Mouse (Mus musculus): ENCODE data around the gene Coq8a.

Coq8a gene

DNA sequence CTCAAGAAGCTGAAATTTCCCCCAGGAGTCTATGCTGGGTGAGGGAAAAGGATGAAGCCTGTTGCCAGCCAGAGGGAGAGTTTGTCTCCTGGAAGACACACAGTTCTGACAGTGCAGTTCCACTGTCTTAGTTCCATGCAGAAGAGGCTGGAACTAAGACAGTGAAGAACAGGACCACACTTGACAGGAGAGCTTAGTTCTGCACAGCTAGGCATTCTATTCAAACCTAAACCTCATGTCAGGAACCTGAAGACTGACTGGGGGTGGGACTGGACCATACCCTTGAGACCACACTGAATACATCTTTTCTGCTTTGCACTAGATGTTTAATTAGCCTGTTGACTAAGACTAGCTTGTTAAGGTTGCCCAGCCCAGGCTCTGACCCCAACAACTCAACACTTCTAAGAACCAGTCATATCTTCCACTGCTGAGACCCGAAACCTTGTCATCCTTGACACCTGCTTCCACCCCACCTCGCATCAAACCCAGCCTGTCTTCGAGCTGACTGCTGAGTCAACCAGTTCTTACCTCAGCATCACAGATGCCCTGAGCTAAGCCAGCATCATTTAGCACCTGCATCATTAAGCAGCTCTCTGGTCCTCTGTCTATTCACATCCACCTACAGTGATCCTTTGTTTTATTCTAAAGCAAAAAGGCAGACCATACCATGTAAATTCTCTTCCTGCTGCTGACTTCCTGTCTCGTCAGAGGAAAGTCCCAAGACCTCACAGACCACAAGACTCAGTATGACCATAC is at the start of gene Coq8a:
Gene Coq8a (minus strand): TSS at position 644 of the 756 bp plus-strand sequence.
- TF ChIP-seq GATA4 (IDR thresholded peaks at IDR 0.05; ENCODE audit: insufficient replicate concordance, low read length): no peak

DNA sequence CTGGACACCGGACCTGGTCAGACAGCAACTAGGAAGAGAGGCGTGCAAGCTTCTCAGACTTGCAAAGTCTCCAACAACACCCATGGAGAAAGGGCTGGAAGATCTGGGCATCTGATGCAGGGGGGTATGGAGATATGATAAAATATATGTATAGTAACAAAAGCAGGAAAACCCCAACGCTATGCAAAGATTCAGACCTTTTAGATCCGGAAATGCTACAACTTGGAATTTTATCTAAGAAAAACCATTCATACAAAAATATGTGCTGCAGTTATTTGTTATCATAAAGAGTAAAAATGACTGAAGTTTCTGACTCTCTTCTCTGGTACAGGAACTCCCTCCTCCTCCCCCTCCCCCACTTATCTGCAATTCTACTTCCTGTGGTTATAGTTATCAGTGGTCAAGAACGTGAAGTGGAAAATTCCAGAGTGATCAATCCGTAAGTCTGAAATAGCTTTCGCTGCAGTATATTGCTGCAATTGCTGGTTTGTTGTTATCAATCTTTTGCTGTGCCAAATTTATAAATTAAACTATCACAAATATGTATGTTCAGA is 49.3 kb upstream of the Coq8a start:
- TF ChIP-seq GATA4 (IDR thresholded peaks at IDR 0.05; ENCODE audit: insufficient replicate concordance, low read length): peak; percentile 92

DNA sequence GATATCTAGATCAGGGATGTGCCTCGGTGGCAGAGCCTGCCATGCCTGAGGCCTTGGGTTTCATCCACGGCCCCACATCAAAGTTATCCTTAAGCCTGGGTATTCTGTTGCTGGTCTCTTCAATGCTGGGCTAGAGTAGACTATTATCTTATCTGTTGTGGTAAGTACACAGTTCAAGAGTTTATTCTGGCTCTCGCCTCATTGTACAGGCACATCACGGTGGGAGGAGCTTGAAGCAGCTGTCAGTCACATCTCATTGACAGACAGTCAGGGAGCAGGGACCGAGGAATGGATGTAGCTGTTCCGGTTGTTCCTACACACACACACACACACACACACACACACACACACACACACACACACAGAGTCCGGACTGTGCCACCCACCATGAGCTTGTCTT is 48.5 kb upstream of the Coq8a start:
- peak; percentile 57; the same call in 1 of the 2 replicates for TF ChIP-seq GATA4 (IDR thresholded peaks at IDR 0.05; ENCODE audit: insufficient replicate concordance, low read length)

DNA sequence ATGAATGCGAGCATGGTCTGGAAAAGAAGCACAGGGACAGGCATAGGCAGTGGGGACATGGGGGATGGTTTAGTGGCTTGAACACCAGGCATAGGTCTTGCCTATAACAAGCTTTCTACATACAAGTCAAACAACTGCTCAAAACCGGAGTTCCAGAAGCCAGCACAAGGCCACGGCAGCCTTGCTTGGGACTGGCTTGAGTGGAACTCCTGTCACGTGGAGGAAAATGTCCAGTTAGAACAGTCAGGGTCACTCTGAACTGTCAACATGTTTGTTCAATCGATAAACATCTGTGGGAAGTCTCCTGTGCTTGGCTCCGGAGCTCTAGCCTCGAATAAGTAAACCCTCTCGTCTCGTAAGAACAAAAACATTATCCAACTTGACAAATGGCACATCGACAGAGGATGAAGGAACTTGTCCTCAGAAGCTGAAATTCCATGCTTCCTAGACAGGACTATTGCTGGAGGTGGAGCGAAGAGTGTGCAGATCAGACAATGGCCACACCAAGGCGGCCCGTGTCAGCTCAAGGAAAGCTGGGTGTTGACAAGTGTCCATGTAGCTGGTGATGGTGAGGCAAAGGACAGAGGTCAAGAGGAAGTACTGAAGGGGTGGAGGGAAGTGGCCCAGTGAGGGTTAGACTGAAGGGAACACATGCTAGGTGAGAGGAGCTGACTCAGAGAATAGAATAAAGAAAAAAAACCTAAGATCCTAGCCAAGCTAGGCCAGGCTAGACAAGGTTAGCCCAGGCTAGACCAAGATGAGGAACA is 46.5 kb upstream of the Coq8a start:
- TF ChIP-seq GATA4 (IDR thresholded peaks at IDR 0.05; ENCODE audit: insufficient replicate concordance, low read length): no peak

DNA sequence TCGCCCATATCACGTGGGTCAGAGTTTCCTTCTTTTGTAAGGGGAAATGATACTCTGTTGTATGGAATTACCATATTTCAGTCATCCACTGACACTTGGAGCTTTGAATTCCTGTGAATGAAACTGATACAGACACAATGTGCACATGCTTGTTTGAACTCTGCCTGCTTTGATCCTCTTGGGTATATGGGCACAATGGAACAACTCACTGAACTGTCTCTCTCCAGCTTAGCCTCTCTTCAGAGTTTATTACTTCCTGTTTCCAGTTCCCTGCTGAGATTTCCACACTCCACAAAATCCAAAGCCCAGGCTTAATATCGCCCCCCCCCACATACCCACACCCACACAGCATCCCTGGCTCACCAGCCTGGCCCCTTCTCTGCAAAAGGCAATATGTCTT is 32.3 kb upstream of the Coq8a start:
- TF ChIP-seq GATA4 (IDR thresholded peaks at IDR 0.05; ENCODE audit: insufficient replicate concordance, low read length): no peak

DNA sequence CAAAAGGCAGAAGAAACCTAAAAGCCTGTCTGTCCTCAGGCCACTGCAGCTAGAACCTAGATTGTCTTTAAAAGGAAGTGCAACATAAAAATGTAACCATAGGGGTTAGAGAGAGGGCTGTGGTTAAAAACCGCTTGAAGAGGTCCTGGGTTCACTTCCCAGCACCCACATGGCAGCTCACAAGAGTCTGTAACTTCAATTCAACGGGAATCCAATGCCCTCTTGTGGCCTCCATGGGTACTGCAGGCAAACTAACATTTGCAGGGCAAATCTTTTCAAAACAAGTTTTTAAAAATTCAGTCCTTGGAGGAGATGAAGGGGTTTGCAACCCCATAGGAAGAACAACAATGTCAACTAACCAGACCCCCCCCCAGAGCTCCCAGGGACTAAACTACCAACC is 31.2 kb upstream of the Coq8a start:
- TF ChIP-seq GATA4 (IDR thresholded peaks at IDR 0.05; ENCODE audit: insufficient replicate concordance, low read length): no peak

DNA sequence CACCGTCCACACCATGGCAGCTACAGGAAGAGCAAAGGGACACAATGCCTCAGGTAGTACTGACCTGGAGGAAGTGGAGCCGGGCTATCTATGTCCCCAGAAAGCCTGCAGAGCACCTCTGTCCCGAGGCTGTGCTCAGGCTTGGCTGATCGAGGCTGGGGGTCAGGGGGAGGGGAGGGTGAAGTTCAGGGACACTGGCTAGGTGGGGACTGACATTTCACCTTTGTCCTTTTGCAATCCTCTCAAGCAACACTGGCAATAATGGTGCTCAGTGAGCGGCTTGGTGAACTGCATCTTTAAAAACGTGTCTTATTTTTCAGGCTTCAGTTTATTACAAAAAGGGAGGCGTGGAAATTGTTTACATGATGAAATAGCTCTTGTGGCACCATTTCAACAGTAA is 30.5 kb upstream of the Coq8a start:
- TF ChIP-seq GATA4 (IDR thresholded peaks at IDR 0.05; ENCODE audit: insufficient replicate concordance, low read length): no peak

DNA sequence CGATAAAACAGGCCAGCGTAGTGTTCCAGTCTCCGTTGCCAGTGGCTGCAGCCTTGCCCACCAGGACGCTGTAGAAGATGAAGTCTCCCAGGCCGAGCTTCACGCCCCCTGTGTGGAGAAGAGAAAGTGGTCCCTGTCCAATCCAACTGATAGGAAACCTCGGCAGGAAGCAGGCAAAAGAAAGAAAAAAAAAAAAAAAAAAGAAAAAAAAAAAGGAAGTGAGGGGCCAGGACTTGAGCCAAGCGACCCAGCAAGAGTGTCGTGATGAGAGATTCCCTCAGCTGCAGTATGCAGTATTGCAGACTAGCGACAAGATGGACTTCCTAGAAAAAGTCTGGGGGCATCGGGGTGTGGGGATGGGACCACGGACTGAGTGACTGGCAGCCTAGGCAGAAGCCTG is 29.5 kb upstream of the Coq8a start:
- TF ChIP-seq GATA4 (IDR thresholded peaks at IDR 0.05; ENCODE audit: insufficient replicate concordance, low read length): no peak

DNA sequence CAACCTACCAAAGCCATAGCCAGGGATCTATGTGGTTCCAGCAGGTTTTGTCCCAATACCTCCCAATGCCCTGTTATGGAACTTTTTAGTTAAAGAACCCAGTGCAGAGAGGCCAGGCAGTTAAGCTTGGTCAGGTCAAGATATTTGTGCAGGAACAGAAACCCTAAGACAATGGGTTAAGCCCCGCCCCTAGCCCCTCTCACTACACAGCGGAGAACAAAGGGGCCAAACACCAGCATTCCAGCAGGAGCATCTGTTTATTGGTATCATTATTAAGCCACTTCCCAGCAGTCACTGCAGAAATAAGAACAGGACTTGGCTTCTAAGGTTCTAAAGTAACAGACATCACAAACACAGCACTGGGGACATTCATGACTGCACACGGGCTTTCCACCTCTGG is 27.4 kb upstream of the Coq8a start:
- no peak for TF ChIP-seq GATA4 (IDR thresholded peaks at IDR 0.05; ENCODE audit: insufficient replicate concordance, low read length)

DNA sequence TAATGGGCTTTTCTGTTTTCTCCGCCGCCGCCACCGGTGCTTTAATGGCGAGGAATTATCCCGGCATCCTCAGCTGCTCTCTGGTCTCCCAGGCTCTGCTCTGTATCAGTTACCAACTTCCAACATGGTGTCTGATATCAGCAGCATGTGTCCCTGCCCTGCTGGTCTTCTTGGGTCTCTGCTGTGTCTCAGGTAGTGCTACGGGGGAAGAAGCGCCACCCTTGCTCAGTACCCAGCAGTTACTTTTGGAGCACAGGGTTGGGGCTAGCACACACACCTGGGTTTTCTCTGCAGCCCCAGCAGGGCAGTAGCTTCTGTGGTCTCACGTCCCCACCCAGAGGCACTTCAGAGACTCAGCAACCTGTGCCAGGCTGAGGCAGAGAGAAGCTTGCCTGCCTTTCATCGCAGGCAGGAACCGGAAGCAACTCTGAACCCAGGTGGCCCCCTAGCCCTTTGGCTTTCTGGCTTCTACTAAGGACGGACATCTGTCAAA is 26.9 kb upstream of the Coq8a start:
- TF ChIP-seq GATA4 (IDR thresholded peaks at IDR 0.05; ENCODE audit: insufficient replicate concordance, low read length): no peak

DNA sequence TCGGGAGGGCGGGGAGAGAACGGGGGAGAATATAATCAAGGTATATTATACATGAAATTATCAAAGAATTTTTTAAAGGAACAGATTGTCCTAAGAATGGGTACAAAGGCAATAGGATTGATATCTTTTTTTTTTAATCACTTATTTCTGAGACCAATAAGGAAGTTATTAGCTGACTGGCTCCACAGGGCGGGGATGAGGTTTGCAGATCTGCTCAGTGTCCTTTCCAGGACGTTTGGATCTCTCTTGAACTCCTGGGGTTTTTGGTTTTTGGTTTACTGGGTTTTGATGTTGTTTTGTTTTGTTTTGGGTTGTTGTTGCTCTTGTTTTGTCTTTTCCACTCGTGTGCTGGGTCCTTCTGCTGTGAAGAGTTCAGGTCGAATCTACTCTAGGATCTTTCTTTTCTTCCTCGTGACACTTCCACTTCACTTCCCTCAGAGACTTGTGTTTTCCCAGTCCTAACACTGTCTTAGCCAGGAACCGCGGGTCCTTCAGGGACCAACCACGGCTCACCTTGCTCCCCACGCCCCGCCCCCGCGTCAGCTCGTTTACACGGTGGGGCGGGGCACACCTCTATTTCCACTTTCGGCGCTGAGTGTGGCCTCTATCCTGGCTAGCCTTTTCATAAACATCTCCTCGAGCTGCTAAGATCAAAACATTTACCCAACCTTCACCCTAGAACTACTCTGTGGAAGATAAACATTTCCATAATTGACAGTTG is 26.3 kb upstream of the Coq8a start:
- TF ChIP-seq GATA4 (IDR thresholded peaks at IDR 0.05; ENCODE audit: insufficient replicate concordance, low read length): no peak

DNA sequence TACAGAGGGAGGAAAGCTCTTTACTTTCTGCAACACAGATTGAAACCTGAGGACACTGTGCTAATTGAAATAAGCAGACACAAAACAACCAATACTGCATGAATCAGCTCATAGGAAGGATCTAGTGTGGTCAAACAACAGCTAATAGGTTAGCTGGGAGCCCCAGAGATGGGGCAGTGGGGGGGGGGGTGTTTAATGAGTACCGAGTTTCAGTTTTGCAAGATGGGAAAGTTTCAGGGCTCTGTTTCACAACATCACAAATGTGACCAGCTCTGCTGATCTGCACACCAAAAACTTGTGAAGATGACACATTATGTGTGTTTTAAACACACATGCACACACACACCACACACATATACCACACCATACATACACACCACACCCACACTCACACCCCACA is 22.6 kb upstream of the Coq8a start:
- TF ChIP-seq GATA4 (IDR thresholded peaks at IDR 0.05; ENCODE audit: insufficient replicate concordance, low read length): no peak

DNA sequence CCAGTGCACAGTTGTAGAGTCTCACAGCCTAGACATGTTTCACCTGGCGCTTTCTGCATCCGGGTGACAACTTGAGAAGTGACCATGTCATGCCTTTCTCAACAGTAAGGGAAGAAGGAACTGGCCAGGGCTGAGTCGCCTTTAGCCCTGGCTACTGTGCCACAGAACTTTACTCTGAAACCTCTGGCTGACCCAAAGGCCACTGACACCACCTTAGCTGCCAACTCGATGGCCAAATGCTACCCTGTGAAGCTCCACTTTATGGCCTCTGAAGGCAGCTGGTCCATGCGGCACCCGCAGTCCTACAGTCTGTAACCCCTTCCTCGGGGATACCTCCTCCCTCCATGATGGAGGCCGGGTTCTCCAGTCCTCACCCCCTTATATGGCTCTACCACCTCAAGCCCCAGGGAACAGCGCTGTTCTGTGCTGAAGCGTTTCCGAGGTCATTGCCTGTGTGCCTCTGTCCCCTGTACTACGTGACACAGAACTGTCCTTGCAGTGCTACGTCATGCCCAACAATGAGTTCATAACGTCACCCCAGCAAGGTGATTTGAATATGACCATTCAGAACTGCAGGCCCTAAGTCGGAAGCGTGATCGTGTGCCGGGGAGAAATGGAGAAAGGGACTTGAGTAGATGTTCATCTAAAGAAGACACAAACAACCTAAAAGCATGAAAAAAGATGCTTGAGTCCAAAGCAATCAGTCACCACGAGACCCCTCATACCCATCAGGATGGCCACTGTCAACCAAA is 21.6 kb upstream of the Coq8a start:
- no peak for TF ChIP-seq GATA4 (IDR thresholded peaks at IDR 0.05; ENCODE audit: insufficient replicate concordance, low read length)

DNA sequence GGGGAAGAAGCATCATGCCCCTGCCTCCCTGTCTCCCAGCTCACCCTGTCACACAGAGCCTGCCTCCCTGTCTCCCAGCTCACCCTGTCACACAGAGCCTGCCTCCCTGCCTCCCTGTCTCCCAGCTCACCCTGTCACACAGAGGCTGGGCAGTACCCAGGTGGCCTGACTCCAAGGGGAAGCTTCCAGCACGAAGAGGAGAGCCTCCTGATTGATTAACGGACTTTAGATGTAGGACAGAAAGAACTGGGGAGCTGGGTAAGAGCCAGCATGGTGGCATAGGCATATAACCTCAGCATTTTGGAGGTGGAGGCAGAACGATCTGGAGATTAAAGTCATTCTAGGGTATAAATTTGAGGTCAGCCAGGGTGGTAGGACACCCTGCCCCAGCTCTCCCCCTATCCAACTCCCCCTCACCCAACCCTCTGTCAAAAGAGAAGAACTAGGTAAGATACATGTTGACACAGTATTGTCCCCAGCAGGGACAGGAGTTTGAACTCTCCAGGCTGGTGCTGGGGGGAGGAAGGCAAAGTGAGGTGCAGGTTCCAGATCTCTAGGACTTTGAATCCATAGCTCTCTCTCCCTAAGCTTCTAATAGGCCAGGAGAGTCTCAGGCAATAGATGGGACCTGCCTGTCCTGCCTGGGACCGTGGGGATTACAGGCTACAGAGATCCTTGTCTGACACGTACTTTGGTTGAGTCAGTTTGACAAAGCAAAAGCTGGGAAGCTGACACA is 17.3 kb upstream of the Coq8a start:
- TF ChIP-seq GATA4 (IDR thresholded peaks at IDR 0.05; ENCODE audit: insufficient replicate concordance, low read length): no peak
